Mouse (Mus musculus) erythroblast, embryonic 14.5 days (primary cell): ENCODE data around the gene Nid2.

ENCODE experiments used
- GATA1 ChIP-seq: IDR thresholded peaks from 2 replicates; pipeline ENCODE4 v1.6.1; 2012; ENCODE audit warnings: low read length, inconsistent platforms, mixed read lengths
- TAL1 ChIP-seq: IDR thresholded peaks from 3 replicates; pipeline ENCODE4 v1.6.1; 2012; ENCODE audit warnings: low read length, inconsistent platforms, mixed read lengths

DNA sequence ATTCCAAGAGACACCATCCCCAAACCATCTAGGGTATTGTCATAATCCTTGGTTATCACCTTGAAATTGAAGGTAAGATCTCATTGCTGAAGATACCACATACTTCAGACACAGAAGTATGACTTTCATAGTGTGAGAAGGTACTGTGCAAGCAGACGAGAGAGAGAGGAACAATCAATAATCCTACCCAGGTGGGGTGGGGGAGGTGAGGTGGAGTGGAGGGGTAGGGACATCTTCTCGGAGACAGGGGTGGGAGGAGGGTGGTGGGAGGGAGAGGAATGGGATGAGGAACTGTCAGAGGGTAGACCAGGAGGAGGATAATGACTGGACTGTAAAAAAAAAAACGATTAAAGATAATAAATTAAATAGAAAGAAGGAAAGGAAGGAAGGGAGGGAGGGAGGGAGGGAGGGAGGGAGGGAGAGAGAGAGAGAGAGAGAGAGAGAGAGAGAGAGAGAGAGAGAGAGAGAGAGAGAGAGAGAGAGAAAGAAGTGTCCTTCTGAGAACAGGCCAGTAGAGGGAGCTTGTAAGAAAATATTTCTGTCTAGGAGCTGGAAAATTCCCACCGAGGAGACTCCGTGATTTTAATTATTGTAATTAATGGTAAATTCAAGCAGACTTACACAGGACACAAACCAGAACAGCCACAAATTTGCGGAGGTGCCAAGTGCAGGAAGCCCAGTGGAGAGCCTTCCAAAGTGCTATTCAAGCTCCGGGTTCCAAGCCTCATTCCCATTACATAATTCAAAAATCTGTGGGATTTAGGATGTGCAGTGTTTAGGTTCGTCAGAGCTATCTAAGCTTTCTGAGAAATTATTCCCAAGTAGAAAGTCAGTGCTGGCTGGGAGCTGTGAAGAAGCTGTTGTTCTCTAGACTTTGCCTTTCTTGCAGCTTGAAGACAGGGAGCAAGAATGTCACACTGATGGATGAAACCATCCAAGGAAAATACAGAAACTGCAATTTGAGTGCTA is 108.0 kb downstream of the Nid2 start:
- TF ChIP-seq TAL1 (no peak), GATA1 (no peak)
